Mouse (Mus musculus): ENCODE measurements around the gene Olfr1205.

Olfr1205 gene

DNA sequence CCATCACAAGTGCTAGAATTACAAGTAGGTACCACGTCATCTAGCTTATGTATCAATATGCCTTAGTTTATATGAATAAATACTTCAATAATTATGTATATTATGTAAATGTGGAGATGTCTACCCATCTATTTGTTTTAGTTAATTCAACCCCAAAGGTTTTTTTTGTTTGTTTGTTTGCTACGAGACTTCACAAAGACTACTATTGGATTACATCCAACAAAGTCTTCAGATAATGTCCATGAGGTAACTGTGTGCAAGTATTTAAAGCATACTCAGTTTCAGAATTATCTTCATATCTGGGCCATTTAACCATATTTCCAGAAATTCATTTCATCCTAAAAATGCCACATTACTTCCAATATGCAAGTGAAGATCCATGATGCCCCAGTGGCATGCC, at the start of gene Olfr1205:
Gene Olfr1205, plus strand, starts transcription at position 301 of the 400 bp plus-strand sequence.
- DNase-seq (ENCODE audit: low spot score in 2 of 2) = no peak

DNA sequence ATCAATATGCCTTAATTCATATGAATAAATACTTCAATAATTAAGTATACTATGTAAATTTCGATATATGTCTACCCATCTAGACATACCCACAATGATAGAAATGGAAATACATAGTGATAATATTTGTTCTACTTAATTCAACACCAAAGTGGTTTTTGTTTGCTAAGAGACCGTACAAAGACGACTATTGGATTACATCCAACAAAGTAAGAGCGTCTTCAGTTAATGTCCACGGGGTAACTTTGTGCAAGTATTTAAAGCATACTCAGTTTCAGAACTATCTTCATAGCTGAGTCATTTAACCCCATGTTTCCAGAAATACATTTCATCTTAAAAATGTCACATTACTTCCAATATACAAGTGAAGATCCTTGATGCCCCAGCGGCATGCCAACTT, 36.8 kb upstream of the Olfr1205 start, which contains the start of gene Olfr1201:
Gene Olfr1201, plus strand, starts transcription at position 301 of the 400 bp plus-strand sequence.
- no peak for DNase-seq (ENCODE audit: low spot score in 2 of 2)

DNA sequence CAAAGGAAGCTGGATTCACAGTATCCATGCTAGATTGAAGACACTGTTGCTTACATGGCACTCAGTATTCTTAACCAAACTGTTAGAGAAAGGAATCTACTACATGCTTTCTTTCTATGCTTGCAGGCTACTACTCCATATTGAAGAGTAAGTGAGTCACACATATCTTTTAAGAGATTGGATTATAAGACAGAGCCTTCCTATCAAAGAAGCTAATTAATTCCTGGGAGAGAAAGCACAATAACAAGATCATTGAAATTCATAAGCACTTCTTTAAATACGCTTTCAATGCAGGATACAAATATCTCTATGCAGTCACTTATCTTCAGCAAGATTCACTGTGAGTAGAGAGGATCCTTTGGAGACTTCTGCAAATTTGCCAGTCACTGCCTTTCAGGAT, 15.3 kb upstream of the Olfr1205 start, which contains the start of gene Olfr1202:
Gene Olfr1202, plus strand, starts transcription at position 301 of the 400 bp plus-strand sequence.
- no peak for DNase-seq (ENCODE audit: low spot score in 2 of 2)

GRCm38 (mm10) chr2:88838477-88838876, 8.9 kb downstream of the Olfr1205 start:
- no peak for DNase-seq (ENCODE audit: low spot score in 2 of 2)

- no peak for DNase-seq (ENCODE audit: low spot score in 2 of 2)
Measured at GRCm38 (mm10) chr2:88848992-88849391, 19.5 kb downstream of the Olfr1205 start, which contains the start of gene Olfr1204. Gene Olfr1204, plus strand, starts transcription at chr2:88849292.

DNA sequence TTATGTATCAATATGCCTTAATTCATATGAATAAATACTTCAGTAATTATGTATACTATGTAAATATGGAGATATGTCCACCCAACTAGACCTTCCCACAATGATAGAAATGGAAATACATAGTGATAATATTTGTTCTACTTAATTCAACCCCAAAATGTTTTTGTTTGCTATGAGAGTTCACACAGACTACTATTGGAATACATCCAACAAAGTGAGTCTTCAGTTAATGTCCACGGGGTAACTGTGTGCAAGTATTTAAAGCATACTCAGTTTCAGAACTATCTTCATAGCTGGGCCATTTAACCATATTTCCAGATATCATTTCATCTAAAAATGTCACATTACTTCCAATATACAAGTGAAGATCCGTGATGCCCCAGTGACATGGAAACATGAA, 33.4 kb downstream of the Olfr1205 start, which contains the start of gene Olfr1206:
Gene Olfr1206, plus strand, starts transcription at position 301 of the 400 bp plus-strand sequence.
- DNase-seq (ENCODE audit: low spot score in 2 of 2) = no peak

Measured in heart, adult 9 months (tissue).